Mouse (Mus musculus): Measurements from ENCODE around the gene Rccd1.

Gene Rccd1

DNA sequence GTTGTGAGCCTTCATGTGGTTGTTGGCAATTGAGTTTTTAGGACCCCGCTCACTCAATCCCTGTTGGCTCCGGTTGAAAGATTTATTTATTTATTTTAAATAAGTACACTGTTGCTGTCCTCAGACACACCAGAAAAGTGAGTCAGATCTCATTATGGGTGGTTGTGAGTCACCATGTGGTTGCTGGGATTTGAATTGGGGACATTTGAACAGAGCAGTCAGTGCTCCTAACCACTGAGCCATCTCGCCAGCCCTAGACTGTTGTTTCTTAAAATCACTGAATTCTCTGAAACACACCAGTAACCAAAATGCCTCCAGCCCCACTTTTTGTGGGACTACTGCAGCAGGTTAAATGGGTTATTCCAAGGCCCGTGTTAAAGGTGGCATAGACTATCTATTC, 25.5 kb downstream of the Rccd1 start:
- no peak for DNase-seq (ENCODE audit: low spot score)

DNA sequence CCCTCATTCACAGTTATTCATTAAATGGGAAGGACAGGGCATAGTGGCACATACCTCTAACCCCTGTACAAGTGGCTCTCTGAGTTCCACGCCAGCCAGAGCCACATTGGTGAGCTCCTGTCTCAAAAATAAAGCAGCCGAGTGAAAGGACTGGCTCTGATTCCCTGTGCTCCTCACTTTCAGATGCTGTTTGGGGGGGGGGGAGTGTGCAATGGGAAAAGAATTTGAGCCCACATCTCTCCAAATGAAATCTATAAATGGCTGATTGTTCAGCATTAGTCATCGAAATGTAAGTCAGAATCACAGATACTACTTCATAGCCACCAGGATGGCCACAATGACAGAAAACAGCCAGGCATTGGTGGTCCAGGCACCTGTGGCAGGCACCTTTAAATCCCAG, 27.2 kb downstream of the Rccd1 start:
- no peak for DNase-seq (ENCODE audit: low spot score)

DNA sequence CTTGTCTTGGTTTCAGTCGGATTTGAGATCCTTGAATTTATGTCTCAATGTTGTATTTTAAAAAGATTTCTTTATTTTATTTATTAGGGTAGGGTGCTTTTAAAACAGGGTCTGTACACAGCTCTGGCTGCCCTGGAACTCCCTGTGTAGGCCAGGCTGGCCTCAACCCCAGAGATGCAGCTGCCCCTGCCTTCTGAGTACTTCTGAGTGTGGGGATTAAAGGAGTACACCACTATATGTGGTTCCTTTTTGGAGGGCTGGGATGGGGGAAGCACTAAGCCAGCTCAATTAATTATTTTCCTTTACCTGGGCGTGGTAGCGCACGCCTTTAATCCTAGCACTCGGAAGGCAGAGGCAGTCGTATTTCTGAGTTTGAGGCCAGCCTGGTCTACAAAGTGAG, 27.8 kb downstream of the Rccd1 start:
- DNase-seq (ENCODE audit: low spot score): no peak

- no peak for DNase-seq (ENCODE audit: low spot score)
Measured at GRCm38 (mm10) chr7:80294764-80295648, 29.2 kb downstream of the Rccd1 start.

GRCm38 (mm10) chr7:80294062-80294763, 30.0 kb downstream of the Rccd1 start, which contains the start of gene Prc1:
Gene Prc1, plus strand, starts transcription at chr7:80294450.
- peak; percentile 98 for DNase-seq (ENCODE audit: low spot score)

DNA sequence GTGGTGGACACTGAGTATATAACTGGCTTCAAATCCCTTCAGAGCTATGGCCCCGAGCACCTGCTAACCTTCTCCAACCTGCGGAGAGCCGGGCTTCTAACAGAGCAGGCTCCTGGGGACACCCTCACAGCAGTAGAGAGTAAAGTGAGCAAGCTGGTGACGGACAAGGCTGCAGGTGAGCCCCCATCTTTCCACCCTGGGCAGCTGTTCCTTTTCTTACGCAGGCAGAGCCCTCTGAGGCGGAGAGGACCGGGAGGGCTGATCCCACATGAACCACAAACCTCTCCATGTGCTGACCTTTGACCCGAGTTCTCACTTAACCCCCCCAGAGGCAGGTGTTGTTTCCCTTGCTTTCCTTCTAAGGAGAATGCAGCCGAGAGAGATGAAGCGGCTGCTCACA, 36.5 kb downstream of the Rccd1 start:
- DNase-seq (ENCODE audit: low spot score): no peak

- DNase-seq (ENCODE audit: low spot score): no peak
Measured at GRCm38 (mm10) chr7:80285725-80286124, 38.5 kb downstream of the Rccd1 start.

- DNase-seq (ENCODE audit: low spot score): no peak
Measured at GRCm38 (mm10) chr7:80284391-80284790, 39.9 kb downstream of the Rccd1 start.

GRCm38 (mm10) chr7:80283226-80283918, 40.9 kb downstream of the Rccd1 start:
- DNase-seq (ENCODE audit: low spot score): no peak

GRCm38 (mm10) chr7:80281646-80282045, 42.6 kb downstream of the Rccd1 start:
- no peak for DNase-seq (ENCODE audit: low spot score)

GRCm38 (mm10) chr7:80280998-80281397, 43.3 kb downstream of the Rccd1 start:
- DNase-seq (ENCODE audit: low spot score): no peak

DNA sequence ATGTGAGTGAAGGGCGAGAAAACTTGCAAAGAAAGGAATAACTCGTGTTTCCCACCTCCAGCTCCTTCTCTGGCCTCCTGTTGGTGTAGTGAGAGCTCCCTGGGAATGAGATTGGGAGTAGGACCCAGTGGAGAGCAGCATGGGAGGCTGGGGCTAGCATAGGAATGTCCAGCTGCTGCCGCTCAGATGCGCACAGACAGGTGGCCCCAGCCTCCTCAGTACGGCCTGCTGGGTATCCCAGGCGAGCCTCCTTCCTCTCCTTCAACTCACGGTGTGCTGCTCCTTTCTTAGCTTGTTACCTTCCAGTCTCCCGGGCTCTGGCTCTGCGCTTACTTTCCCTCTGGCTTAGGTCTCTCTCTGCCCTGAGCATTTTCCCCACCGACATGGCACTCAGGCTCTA, 44.2 kb downstream of the Rccd1 start:
- DNase-seq (ENCODE audit: low spot score): no peak

- DNase-seq (ENCODE audit: low spot score): no peak
Measured at GRCm38 (mm10) chr7:80276374-80276773, 47.9 kb downstream of the Rccd1 start.

DNA sequence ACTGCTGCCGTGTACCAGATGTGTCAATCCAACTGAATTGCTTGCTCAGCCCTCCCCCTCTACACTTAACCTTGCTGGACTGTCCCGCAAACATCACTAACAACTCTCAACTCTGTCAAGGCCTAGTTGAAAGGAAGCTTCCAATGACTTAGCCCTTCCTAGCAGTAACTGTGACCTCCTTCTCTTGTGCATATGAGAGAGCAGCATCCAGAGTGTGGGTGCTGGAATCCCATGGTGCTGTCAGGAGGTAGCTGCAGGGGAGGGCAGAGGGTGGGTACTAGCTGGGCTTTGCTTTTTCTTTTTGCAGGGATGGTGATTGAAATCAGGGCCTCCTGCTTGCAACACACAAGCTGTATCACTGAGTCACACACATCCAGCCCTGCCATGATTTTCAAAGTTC, 50.8 kb downstream of the Rccd1 start:
- DNase-seq (ENCODE audit: low spot score): no peak

- DNase-seq (ENCODE audit: low spot score): peak; percentile 49
Measured at GRCm38 (mm10) chr7:80269751-80270255, 54.5 kb downstream of the Rccd1 start.

- DNase-seq (ENCODE audit: low spot score): peak; percentile 94
Measured at GRCm38 (mm10) chr7:80268897-80269750, 55.1 kb downstream of the Rccd1 start, which contains the start of gene Vps33b. Gene Vps33b, plus strand, starts transcription at chr7:80269649.

GRCm38 (mm10) chr7:80267764-80268163, 56.5 kb downstream of the Rccd1 start:
- no peak for DNase-seq (ENCODE audit: low spot score)

DNA sequence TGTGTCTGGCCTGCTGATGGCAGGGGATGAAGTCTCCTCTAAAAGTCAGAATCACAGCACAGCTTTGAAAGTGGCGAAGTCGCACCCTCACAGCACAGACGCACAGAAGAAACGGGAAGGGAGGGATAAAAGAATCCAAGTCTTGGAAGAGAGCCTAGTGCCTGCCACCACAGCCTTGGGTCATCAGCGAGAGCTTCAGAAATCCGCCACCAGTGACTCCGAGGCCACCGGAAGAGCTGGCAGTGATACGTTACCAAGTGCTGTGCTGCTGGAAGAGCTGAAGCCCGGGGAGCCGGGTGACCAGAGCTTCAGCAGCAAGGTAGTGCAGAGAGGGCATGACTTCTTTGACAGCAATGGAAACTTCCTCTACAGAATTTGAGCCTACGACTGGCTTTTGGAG, 59.6 kb downstream of the Rccd1 start:
- no peak for DNase-seq (ENCODE audit: low spot score)

GRCm38 (mm10) chr7:80261372-80261990, 62.8 kb downstream of the Rccd1 start:
- peak; percentile 45 for DNase-seq (ENCODE audit: low spot score)

DNA sequence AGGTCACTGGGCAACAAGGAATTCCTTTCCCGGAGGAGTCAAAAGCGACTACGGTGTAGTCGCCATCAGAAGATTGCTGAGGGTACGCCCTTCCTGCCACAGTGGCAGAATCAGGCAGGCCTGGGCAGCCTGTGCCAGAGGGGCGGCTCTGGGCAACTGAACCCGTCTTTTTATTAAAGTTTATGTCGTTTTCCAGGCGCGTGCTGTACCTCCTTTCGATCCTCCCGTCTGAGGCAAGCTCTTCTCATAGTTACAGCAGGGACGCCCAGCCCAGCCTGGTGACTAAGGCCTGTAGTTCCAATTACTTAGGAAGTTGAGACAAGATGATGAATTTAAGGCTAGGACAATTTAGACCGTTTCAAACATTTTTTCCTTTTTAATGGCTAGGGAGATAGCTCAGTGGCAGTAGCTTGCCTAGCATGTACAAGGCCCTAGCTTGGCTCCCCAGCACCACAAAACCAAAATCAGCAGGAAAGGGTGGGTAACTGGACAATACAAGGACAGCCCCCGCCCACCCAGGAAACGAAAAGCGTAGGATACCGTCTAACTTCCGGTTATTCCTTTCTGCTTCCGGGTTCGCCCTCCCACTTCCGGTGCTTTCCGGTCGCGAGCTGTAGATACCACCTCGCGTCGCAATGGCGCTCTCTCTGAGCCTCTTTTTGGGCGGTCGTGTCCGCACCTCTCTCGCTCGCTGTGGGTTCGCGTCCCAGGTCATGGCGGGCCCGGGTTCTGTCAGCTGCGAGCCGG, 63.5 kb downstream of the Rccd1 start, which contains the start of gene Ngrn:
Gene Ngrn (plus strand): TSS at position 591 of the 747 bp plus-strand sequence.
- peak; percentile 89 for DNase-seq (ENCODE audit: low spot score)
